Mouse (Mus musculus) forebrain, embryonic 14.5 days (tissue): ENCODE results near the gene Selenow. TPM values are rescaled to one million over a fixed set of nuclear protein-coding genes. Genes with fewer than 3 reads are reported as not detected.
A peak's percentile ranks its signal among the peaks of the same experiment; 100 is the strongest.
"Not testable (repeated sequence)": the region's sequence is repeated elsewhere in the genome, so short reads cannot be mapped to it uniquely, and the experiment has no call there.

Source experiments
- ATAC-seq: fragments of 200-750 bp; cut with Nextera tagmentation; 2 replicates; pipeline ENCODE4 v1.8.0; 2017; ENCODE audit warnings: mild to moderate bottlenecking, moderate library complexity
- DNase-seq: peaks from one replicate; pipeline ENCODE4 v3.0.0-alpha.2; 2015; ENCODE audit warnings: low spot score
- H3K27ac ChIP-seq: fragments of 300-500 bp; sonication (generic); 2 replicates; pipeline ENCODE4 v1.5.1; 2014; ENCODE audit warnings: low read depth, mild to moderate bottlenecking, control low read depth, low read length, moderate library complexity
- H3K27me3 ChIP-seq: fragments of 300-500 bp; sonication (generic); replicated peaks from 2 replicates; pipeline ENCODE4 v1.6.1; 2014; ENCODE audit warnings: low read length, control low read depth, mixed read lengths; ENCODE audit not compliant: control insufficient read depth, insufficient read depth
- H3K36me3 ChIP-seq: fragments of 300-500 bp; sonication (generic); 2 replicates; pipeline ENCODE4 v1.6.1; 2014; ENCODE audit warnings: low read length, control low read depth; ENCODE audit not compliant: control insufficient read depth, insufficient read depth
- H3K4me1 ChIP-seq: fragments of 300-500 bp; sonication (generic); 2 replicates; pipeline ENCODE4 v1.6.1; 2014; ENCODE audit warnings: antibody characterized with exemption, low read length, control low read depth; ENCODE audit not compliant: control insufficient read depth, insufficient read depth
- H3K4me2 ChIP-seq: fragments of 300-500 bp; sonication (generic); 2 replicates; pipeline ENCODE4 v1.6.1; 2014; ENCODE audit warnings: mild to moderate bottlenecking, control low read depth, low read length
- H3K4me3 ChIP-seq: fragments of 300-500 bp; sonication (generic); 2 replicates; pipeline ENCODE4 v1.5.1; 2014; ENCODE audit warnings: low read depth, low read length, control low read depth
- H3K9ac ChIP-seq: fragments of 300-500 bp; sonication (generic); 2 replicates; pipeline ENCODE4 v1.6.1; 2014; ENCODE audit warnings: mild to moderate bottlenecking, low read length, control low read depth, moderate library complexity
- H3K9me3 ChIP-seq: fragments of 300-500 bp; sonication (generic); replicated peaks from 2 replicates; pipeline ENCODE4 v1.6.1; 2016; ENCODE audit warnings: low read length, control low read depth, mixed read lengths; ENCODE audit not compliant: control insufficient read depth
- WGBS: fragments of 180-500 bp; shearing (Covaris S2); extraction: QIAGEN DNeasy Blood & Tissue Kit; methylation state at CpG from one replicate; pipeline ENCODE4 v1.1.7; 2014; 5-methylcytosine and 5-hydroxymethylcytosine counted together
- polyA plus RNA-seq: library from polyadenylated mRNA; unstranded; fragments of >200 nt; fragmentation: Nextera tagmentation; extraction: Ambion mirVana; gene quantifications from 2 replicates; pipeline ENCODE4 v1.2.1, GENCODE M21; 2014

The Selenow gene
- polyA plus RNA-seq, 1 experiment from 2014 or later = 1,790 TPM

GRCm38 (mm10) chr7:15916134-15916723 lies 6.0 kb downstream of the Selenow start:
- no peak for ATAC-seq
- H3K4me3 ChIP-seq = no peak overlapping the region
- H3K36me3 ChIP-seq = peaks cover 30% of the 10 kb centered on the region
- H3K27me3 ChIP-seq = no peaks in the 10 kb centered on the region
- 90% methylated on average over 3 of the region's 3 CpGs for WGBS
- no peak overlapping the region for H3K4me2 ChIP-seq
- no peak overlapping the region for H3K9ac ChIP-seq
- no peak for DNase-seq
- H3K9me3 ChIP-seq = no peaks in the 10 kb centered on the region
- no peak overlapping the region for H3K27ac ChIP-seq
- H3K4me1 ChIP-seq = peaks cover 11% of the 10 kb centered on the region

- H3K9ac ChIP-seq, ATAC-seq, H3K4me3 ChIP-seq, H3K4me1 ChIP-seq, H3K27me3 ChIP-seq, H3K4me2 ChIP-seq, H3K27ac ChIP-seq, H3K9me3 ChIP-seq, DNase-seq: not testable (repeated sequence)
- 86% methylated on average over 4 of the region's 4 CpGs for WGBS
- peaks cover 30% of the 10 kb centered on the region for H3K36me3 ChIP-seq
Measured at GRCm38 (mm10) chr7:15915695-15916094, 6.5 kb downstream of the Selenow start.

GRCm38 (mm10) chr7:15914751-15915150 lies 7.5 kb downstream of the Selenow start:
- ATAC-seq = no peak
- H3K4me2 ChIP-seq = no peak overlapping the region
- peaks cover 23% of the 10 kb centered on the region for H3K36me3 ChIP-seq
- no peak overlapping the region for H3K4me3 ChIP-seq
- WGBS = 90% methylated on average over 2 of the region's 2 CpGs
- H3K4me1 ChIP-seq = no peaks in the 10 kb centered on the region
- no peak overlapping the region for H3K9ac ChIP-seq
- H3K9me3 ChIP-seq = no peaks in the 10 kb centered on the region
- DNase-seq = no peak
- no peaks in the 10 kb centered on the region for H3K27me3 ChIP-seq
- H3K27ac ChIP-seq = no peak overlapping the region

GRCm38 (mm10) chr7:15914252-15914651 lies 8.0 kb downstream of the Selenow start:
- Histone ChIP-seq H3K27ac (no peak overlapping the region), H3K36me3 (peaks cover 18% of the 10 kb centered on the region), H3K27me3 (no peaks in the 10 kb centered on the region), H3K4me1 (no peaks in the 10 kb centered on the region), H3K4me2 (no peak overlapping the region), H3K9ac (no peak overlapping the region), H3K4me3 (no peak overlapping the region), H3K9me3 (no peaks in the 10 kb centered on the region)
- ATAC-seq = no peak
- WGBS = 41% methylated on average over 2 of the region's 2 CpGs
- peak; percentile 34 for DNase-seq

GRCm38 (mm10) chr7:15912183-15912582 lies 10.0 kb downstream of the Selenow start:
- Histone ChIP-seq H3K4me3 (no peak overlapping the region), H3K9me3 (no peaks in the 10 kb centered on the region), H3K27ac (no peak overlapping the region), H3K27me3 (no peaks in the 10 kb centered on the region), H3K36me3 (peaks cover 5% of the 10 kb centered on the region), H3K9ac (no peak overlapping the region), H3K4me2 (no peak overlapping the region), H3K4me1 (no peaks in the 10 kb centered on the region)
- ATAC-seq = peak; percentile 62
- DNase-seq = peak; percentile 87
- WGBS = 0% methylated on average over 4 of the region's 4 CpGs

GRCm38 (mm10) chr7:15910521-15910920 lies 11.7 kb downstream of the Selenow start:
- 89% methylated on average over 5 of the region's 5 CpGs for WGBS
- Histone ChIP-seq H3K4me3 (no peak overlapping the region), H3K27ac (no peak overlapping the region), H3K9me3 (no peaks in the 10 kb centered on the region), H3K27me3 (no peaks in the 10 kb centered on the region), H3K9ac (no peak overlapping the region), H3K36me3 (no peaks in the 10 kb centered on the region), H3K4me1 (no peaks in the 10 kb centered on the region), H3K4me2 (no peak overlapping the region)
- no peak for ATAC-seq
- no peak for DNase-seq

- no peaks in the 10 kb centered on the region for H3K27me3 ChIP-seq
- H3K36me3 ChIP-seq = no peaks in the 10 kb centered on the region
- 84% methylated on average over 8 of the region's 8 CpGs for WGBS
- ATAC-seq = no peak
- no peaks in the 10 kb centered on the region for H3K9me3 ChIP-seq
- no peak overlapping the region for H3K4me2 ChIP-seq
- no peaks in the 10 kb centered on the region for H3K4me1 ChIP-seq
- no peak for DNase-seq
- H3K9ac ChIP-seq = no peak overlapping the region
- H3K27ac ChIP-seq = no peak overlapping the region
- no peak overlapping the region for H3K4me3 ChIP-seq
Measured at GRCm38 (mm10) chr7:15907971-15908590, 14.1 kb downstream of the Selenow start.

GRCm38 (mm10) chr7:15906602-15907001 lies 15.6 kb downstream of the Selenow start:
- ATAC-seq = no peak
- Histone ChIP-seq H3K9ac (no peak overlapping the region), H3K4me2 (no peak overlapping the region), H3K4me1 (no peaks in the 10 kb centered on the region), H3K27ac (no peak overlapping the region), H3K4me3 (no peak overlapping the region), H3K9me3 (no peaks in the 10 kb centered on the region), H3K27me3 (no peaks in the 10 kb centered on the region), H3K36me3 (no peaks in the 10 kb centered on the region)
- 85% methylated on average over 1 of the region's 1 CpGs for WGBS
- DNase-seq = no peak

GRCm38 (mm10) chr7:15905861-15906260 lies 16.3 kb downstream of the Selenow start:
- DNase-seq (no peak), ATAC-seq (no peak)
- H3K36me3 ChIP-seq = no peaks in the 10 kb centered on the region
- H3K9ac ChIP-seq = no peak overlapping the region
- H3K4me1 ChIP-seq = no peaks in the 10 kb centered on the region
- no peak overlapping the region for H3K4me3 ChIP-seq
- H3K4me2 ChIP-seq = no peak overlapping the region
- H3K27me3 ChIP-seq = no peaks in the 10 kb centered on the region
- H3K27ac ChIP-seq = no peak overlapping the region
- WGBS = 47% methylated on average over 7 of the region's 7 CpGs
- no peaks in the 10 kb centered on the region for H3K9me3 ChIP-seq
